Mouse (Mus musculus) liver, embryonic 11.5 days (tissue): ENCODE data around the gene Fbf1. TPM values are rescaled to one million over a fixed set of nuclear protein-coding genes. Genes with fewer than 3 reads are reported as not detected.

Experiments used
- ATAC-seq: fragments of 200-750 bp; cut with Nextera tagmentation; replicated peaks from 2 replicates; pipeline ENCODE4 v1.8.0; 2017; ENCODE audit warnings: moderate number of reproducible peaks, mild to moderate bottlenecking, moderate TSS enrichment, moderate library complexity; ENCODE audit not compliant: low FRiP score
- DNase-seq: peaks from one replicate; pipeline ENCODE4 v3.0.0-alpha.2; 2017; ENCODE audit warnings: low spot score
- H3K27ac ChIP-seq: fragments of 300-500 bp; sonication (generic); 2 replicates; pipeline ENCODE4 v1.5.1; 2014; ENCODE audit warnings: mild to moderate bottlenecking, low read depth, low read length, control low read depth
- H3K27me3 ChIP-seq: fragments of 300-500 bp; sonication (generic); replicated peaks from 2 replicates; pipeline ENCODE4 v1.6.1; 2014; ENCODE audit warnings: low read length, mixed read lengths; ENCODE audit not compliant: control insufficient read depth, insufficient read depth
- H3K36me3 ChIP-seq: fragments of 300-500 bp; sonication (generic); 2 replicates; pipeline ENCODE4 v1.6.1; 2014; ENCODE audit warnings: mild to moderate bottlenecking, low read length, moderate library complexity, mixed read lengths; ENCODE audit not compliant: control insufficient read depth, insufficient read depth
- H3K4me1 ChIP-seq: fragments of 300-500 bp; sonication (generic); replicated peaks from 2 replicates; pipeline ENCODE4 v1.6.1; 2014; ENCODE audit warnings: low read length, mixed read lengths; ENCODE audit not compliant: control insufficient read depth, insufficient read depth
- H3K4me2 ChIP-seq: fragments of 300-500 bp; sonication (generic); 2 replicates; pipeline ENCODE4 v1.6.1; 2014; ENCODE audit warnings: mild to moderate bottlenecking, control low read depth, moderate library complexity
- H3K4me3 ChIP-seq: fragments of 300-500 bp; sonication (generic); 2 replicates; pipeline ENCODE4 v1.5.1; 2014; ENCODE audit warnings: low read depth, low read length, control low read depth
- H3K9ac ChIP-seq: fragments of 300-500 bp; sonication (generic); 2 replicates; pipeline ENCODE4 v1.6.1; 2014; ENCODE audit warnings: low read depth, low read length, control low read depth
- H3K9me3 ChIP-seq: fragments of 300-500 bp; sonication (generic); 2 replicates; pipeline ENCODE4 v1.6.1; 2016; ENCODE audit warnings: low read length, inconsistent platforms, mixed read lengths; ENCODE audit not compliant: control insufficient read depth
- WGBS: fragments of 180-500 bp; shearing (Covaris S2); extraction: QIAGEN DNeasy Blood & Tissue Kit; methylation state at CpG from one replicate; pipeline ENCODE4 v1.1.7; 2014; 5-methylcytosine and 5-hydroxymethylcytosine counted together
- polyA plus RNA-seq: library from polyadenylated mRNA; unstranded; fragments of >200 nt; fragmentation: Nextera tagmentation; extraction: Ambion mirVana; gene quantifications from 2 replicates; pipeline ENCODE4 v1.2.1, GENCODE M21; 2014

The Fbf1 gene
- polyA plus RNA-seq, 1 experiment from 2014 or later = 20.1 TPM

DNA sequence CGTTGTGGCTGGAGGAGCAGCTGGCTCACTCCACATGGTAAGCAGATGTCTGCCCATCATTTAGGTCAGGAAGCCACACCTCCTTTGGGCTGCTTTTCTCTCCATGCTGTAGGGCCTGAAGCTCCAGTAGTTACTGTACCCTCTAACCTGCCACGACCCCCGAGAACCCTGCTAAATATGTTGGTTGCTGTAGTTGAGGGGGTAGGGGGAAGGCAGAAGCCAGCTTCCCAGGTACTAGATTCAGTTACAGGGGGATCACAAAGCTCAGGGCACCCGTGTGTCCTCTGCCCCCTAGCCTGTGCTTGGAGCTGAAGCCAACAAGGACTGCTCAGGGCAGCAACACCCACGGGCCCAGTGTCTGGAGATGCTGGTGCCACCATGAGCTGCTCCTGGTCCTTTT is 34.5 kb downstream of the Fbf1 start:
- H3K4me3 ChIP-seq = no peak overlapping the region
- H3K27ac ChIP-seq = no peak overlapping the region
- H3K27me3 ChIP-seq = no peaks in the 10 kb centered on the region
- H3K4me2 ChIP-seq = no peak overlapping the region
- ATAC-seq (no peak), DNase-seq (no peak)
- H3K9ac ChIP-seq = no peak overlapping the region
- WGBS = 80% methylated on average over 5 of the region's 5 CpGs
- H3K4me1 ChIP-seq = peaks cover 15% of the 10 kb centered on the region
- peaks cover 21% of the 10 kb centered on the region for H3K36me3 ChIP-seq
- H3K9me3 ChIP-seq = no peaks in the 10 kb centered on the region

DNA sequence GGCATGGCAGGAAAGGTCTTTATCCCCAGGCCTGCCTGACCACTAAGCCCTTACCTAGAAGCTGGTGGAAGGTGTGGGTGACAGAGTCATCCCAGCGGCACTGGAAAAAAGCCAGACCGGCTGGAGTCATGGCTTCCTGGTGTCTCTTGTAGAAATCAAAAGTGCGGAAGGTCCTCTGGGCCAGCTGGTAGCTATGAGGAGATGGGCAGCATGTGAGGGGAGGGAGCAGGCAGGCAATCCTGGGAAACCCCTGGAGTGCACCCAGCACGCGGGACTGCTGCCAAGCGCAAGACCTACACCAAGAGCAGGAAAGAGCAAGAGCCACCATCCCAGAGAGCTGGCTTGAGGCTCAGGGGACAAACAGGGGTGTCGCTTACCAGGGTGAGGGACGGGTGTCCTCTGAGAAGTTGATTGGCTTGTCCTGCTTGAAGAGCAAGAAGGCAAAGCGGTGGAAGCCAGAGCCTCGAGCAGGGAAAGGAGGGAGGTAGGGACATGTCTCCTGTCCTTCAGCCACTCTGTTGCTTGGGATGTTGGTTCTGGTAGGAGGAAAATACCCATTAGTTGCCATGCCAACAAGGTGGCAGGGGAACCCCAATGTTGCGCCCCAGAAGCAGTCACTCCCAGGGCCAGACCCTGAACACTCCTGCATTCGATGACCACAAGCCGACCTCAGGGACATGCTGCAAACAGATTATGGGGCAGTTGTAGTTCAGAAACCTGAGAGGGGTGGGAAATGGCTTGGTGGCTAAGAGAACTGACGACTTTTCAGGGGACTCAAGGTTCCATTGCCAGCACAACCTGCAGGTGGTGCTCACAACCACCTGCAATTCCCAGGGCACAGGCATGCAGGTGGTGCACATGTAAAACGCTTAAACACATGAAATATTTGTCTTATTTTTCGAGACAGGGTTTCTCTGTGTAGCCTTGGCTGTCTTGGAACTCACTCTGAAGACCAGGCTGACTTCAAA is 35.3 kb downstream of the Fbf1 start:
- peaks cover 13% of the 10 kb centered on the region for H3K4me1 ChIP-seq
- no peak overlapping the region for H3K4me3 ChIP-seq
- peaks cover 21% of the 10 kb centered on the region for H3K36me3 ChIP-seq
- no peak overlapping the region for H3K27ac ChIP-seq
- no peak for ATAC-seq
- H3K9me3 ChIP-seq = no peaks in the 10 kb centered on the region
- WGBS = 85% methylated on average over 16 of the region's 16 CpGs
- H3K9ac ChIP-seq = 0 out of 2 replicates have a peak overlapping the region, but pooled peaks have one; percentile 20
- DNase-seq = no peak
- H3K4me2 ChIP-seq = no peak overlapping the region
- no peaks in the 10 kb centered on the region for H3K27me3 ChIP-seq

DNA sequence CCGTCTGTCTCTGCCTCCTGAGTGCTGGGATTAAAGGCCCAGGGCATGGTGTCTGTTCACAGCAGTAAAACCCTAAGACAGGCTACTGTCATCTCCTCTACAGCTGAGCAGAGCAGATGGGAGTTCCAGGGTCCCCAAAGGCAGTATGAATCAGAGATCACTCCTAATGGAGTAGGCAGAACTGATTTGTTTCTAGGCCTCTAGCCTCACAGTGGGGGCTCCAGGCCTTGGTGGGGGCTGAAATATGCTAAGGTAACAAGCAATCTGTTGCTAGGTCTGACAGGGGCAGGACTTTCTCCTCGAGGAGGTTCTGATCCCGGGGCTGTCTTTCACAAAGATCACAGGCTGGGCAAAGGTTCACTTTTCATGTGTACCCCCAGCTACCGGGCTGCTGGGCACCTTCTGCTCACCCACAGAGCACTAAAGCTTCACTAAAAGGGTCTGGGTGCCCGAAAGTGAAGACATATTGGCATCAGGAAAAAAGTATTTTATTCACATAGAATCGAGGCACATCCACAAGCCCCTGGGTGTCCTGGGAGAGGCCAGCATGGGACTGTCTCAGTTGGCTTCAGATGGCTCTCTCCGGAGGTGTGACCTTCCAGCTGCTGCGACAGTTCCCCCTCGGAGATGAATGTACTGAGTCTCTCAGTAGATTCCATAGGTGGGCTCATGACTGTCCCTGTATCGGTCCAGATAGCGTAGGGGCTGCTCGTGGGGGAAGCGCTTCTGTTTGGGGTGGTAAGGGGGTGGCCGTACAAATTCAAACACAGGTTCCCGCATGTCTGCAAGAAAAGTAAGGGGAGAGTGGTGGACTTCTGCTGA is 36.4 kb downstream of the Fbf1 start:
- no peak for DNase-seq
- Histone ChIP-seq H3K4me3 (peak overlapping the region; percentile 68), H3K36me3 (peaks cover 21% of the 10 kb centered on the region), H3K27ac (peak overlapping the region; percentile 81; the same call in 1 of the 2 replicates), H3K9ac (peak overlapping the region; percentile 80; the same call in 1 of the 2 replicates), H3K27me3 (no peaks in the 10 kb centered on the region), H3K4me1 (peaks cover 19% of the 10 kb centered on the region), H3K4me2 (peak overlapping the region; percentile 88), H3K9me3 (no peaks in the 10 kb centered on the region)
- WGBS = 83% methylated on average over 15 of the region's 15 CpGs
- no peak for ATAC-seq

DNA sequence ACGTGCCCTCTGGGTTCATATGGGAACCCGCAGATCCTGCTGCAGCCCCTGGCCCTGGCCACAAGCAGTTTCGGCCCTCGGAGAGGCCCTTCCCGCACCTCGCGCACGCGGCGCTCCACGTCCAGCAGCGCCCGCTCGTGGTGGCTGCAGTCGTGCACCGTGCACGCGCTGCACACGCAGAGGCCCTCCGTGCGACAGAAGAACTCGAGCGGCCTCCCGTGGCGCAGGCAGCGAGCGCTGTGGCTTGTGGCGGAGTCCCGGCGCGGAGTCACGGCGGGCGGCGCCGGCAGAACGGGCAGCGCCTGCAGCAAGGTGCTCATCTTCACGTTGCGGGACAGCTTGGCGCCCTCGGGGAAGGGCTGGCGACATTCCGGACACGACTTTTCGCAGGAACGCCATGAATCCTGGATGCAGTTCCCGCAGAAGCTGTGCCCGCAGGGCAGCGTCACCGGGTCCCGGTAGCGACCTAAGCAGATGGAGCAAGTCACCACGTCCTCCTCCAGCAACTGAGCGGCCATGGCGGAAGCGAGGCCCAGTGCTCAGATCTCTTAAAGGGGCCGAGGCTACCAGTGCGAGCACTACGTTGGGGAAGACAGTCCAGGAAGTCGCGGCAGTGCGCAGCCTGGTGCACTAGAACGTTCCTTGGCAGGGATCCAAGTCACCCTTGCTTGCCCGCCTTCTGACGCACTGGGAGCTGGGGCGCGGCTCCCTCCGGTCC is 37.3 kb downstream of the Fbf1 start, which contains the start of gene Trim65:
TSS of gene Trim65 (minus strand) at position 641 of the 718 bp plus-strand sequence.
- Histone ChIP-seq H3K27ac (peak within 1 kb of the TSS; percentile 81), H3K9ac (peak within 1 kb of the TSS; percentile 80), H3K4me3 (peak within 1 kb of the TSS; percentile 68), H3K4me1 (peaks cover 21% of the 10 kb centered on the region), H3K36me3 (peaks cover 26% of the 10 kb centered on the region), H3K9me3 (no peaks in the 10 kb centered on the region), H3K4me2 (peak within 1 kb of the TSS; percentile 88), H3K27me3 (no peaks in the 10 kb centered on the region)
- WGBS = under 1% methylated on average over 69 of the region's 69 CpGs
- DNase-seq = peak; percentile 82
- ATAC-seq = peak; percentile 78

DNA sequence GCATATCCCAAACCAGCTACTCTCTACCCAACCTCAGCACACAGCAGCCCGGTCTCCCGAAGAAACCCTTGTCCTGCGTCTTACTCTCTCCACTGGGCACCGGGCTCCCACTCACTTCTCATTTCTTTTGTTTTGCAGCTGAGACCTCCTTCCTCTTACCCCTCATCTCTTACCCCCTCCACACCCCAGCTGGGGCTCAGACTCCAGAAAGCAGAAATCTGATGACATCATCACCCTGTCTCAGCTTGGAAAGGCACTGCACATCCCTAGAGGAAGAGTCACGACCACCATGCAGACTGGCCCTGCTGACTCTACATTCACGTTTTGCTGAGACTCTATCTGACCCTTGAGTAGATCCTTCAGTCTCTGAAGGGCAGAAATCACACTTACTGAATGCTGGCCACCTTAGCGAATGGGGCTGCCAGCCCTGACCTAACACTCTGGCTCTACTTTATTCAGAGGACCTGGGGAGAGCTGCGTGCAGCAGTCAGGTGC is 37.9 kb downstream of the Fbf1 start:
- Histone ChIP-seq H3K27me3 (no peaks in the 10 kb centered on the region), H3K4me1 (peaks cover 21% of the 10 kb centered on the region), H3K9ac (peak overlapping the region; percentile 80), H3K36me3 (peaks cover 25% of the 10 kb centered on the region), H3K4me2 (peak overlapping the region; percentile 88), H3K4me3 (peak overlapping the region; percentile 68), H3K27ac (peak overlapping the region; percentile 81; the same call in 1 of the 2 replicates), H3K9me3 (no peaks in the 10 kb centered on the region)
- WGBS = 40% methylated on average over 8 of the region's 8 CpGs
- DNase-seq (no peak), ATAC-seq (no peak)

DNA sequence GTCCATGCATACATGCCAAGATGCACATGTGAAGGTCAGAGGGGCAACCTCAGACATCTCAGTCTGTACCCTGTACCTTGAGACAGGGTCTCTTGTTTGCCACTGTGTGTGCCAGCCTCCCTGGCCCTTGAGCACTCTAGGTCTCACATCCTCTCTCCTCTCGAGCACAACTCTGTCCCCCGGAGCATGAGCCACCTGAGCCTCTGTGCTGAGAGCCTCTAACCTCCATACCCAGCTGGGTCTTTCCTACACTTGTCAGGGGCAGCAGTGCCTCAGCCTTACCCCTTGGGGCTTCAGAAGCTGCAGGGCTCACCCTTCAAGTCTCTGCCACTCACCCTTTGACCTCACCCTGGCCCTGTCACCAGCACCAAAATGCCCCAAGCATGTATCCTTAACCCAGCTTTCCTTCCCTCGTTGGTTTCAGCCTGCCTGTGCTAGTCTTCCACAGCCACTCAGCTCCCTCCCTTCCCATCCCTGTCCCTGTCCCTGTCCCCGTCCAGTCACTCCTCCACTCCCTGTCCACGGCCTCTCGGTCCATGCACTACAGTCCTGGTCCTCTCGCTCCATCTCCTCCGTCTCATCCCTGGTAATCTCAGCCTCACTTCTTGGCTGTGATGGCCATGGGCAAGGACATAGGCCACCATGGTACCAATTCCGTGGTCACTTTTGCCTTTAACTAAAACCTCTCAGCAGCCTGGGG is 38.7 kb downstream of the Fbf1 start:
- Histone ChIP-seq H3K27me3 (no peaks in the 10 kb centered on the region), H3K36me3 (peaks cover 20% of the 10 kb centered on the region), H3K4me2 (peak overlapping the region; percentile 88), H3K4me1 (peaks cover 21% of the 10 kb centered on the region), H3K9me3 (no peaks in the 10 kb centered on the region), H3K4me3 (no peak overlapping the region; the same call in 1 of the 2 replicates), H3K9ac (no peak overlapping the region), H3K27ac (no peak overlapping the region)
- 78% methylated on average over 9 of the region's 9 CpGs for WGBS
- ATAC-seq = no peak
- no peak for DNase-seq

DNA sequence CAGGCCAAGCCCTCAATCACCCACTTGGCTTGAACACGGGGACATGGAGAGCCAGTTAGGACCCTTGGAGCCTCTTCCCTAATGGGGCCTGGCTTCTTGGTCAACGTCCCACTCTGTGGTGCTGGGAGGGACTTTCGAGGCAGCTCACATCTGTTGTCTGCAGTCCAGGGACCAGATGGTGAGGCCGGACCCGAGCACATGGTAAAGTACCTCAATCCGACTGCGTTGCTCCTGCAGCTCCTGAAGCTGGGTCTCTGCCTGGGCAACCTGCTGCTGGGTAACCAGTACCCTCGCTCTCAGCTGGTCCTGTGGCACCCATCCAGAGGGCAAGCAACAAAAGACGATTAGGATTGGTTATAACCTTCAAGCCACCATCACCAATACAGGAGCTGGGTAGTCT is 40.0 kb downstream of the Fbf1 start:
- DNase-seq = no peak
- H3K4me1 ChIP-seq = peaks cover 21% of the 10 kb centered on the region
- no peak overlapping the region for H3K9ac ChIP-seq
- H3K9me3 ChIP-seq = no peaks in the 10 kb centered on the region
- WGBS = 89% methylated on average over 9 of the region's 9 CpGs
- H3K4me2 ChIP-seq = no peak overlapping the region
- ATAC-seq = no peak
- H3K36me3 ChIP-seq = peaks cover 19% of the 10 kb centered on the region
- H3K27ac ChIP-seq = no peak overlapping the region
- H3K27me3 ChIP-seq = no peaks in the 10 kb centered on the region
- no peak overlapping the region for H3K4me3 ChIP-seq
